Mouse (Mus musculus) midbrain, embryonic 11.5 days (tissue): ENCODE measurements around the gene Gm49345. TPM values are rescaled to one million over a fixed set of nuclear protein-coding genes. Genes with fewer than 3 reads are reported as not detected.

Experiments
- ATAC-seq: fragments of 200-750 bp; cut with Nextera tagmentation; 2 replicates; pipeline ENCODE4 v1.8.0; 2017; ENCODE audit warnings: moderate TSS enrichment, moderate library complexity; ENCODE audit not compliant: low FRiP score
- DNase-seq: peaks from one replicate; pipeline ENCODE4 v3.0.0; 2015; ENCODE audit warnings: low spot score; ENCODE audit errors: missing footprints
- H3K27ac ChIP-seq: fragments of 300-500 bp; sonication (generic); 2 replicates; pipeline ENCODE4 v1.5.1; 2014; ENCODE audit warnings: low read depth, low read length
- H3K27me3 ChIP-seq: fragments of 300-500 bp; sonication (generic); 2 replicates; pipeline ENCODE4 v1.6.1; 2014; ENCODE audit warnings: mild to moderate bottlenecking, low read length, moderate library complexity, mixed read lengths; ENCODE audit not compliant: control insufficient read depth, insufficient read depth
- H3K36me3 ChIP-seq: fragments of 300-500 bp; sonication (generic); 2 replicates; pipeline ENCODE4 v1.6.1; 2014; ENCODE audit warnings: mild to moderate bottlenecking, low read length, moderate library complexity, mixed read lengths; ENCODE audit not compliant: control insufficient read depth, insufficient read depth
- H3K4me1 ChIP-seq: fragments of 300-500 bp; sonication (generic); 2 replicates; pipeline ENCODE4 v1.6.1; 2014; ENCODE audit warnings: low read length; ENCODE audit not compliant: control insufficient read depth, insufficient read depth
- H3K4me2 ChIP-seq: fragments of 300-500 bp; sonication (generic); 2 replicates; pipeline ENCODE4 v1.6.1; 2014; ENCODE audit warnings: mild to moderate bottlenecking, moderate library complexity
- H3K4me3 ChIP-seq: fragments of 300-500 bp; sonication (generic); 2 replicates; pipeline ENCODE4 v1.5.1; 2014; ENCODE audit warnings: low read depth, low read length
- H3K9ac ChIP-seq: fragments of 300-500 bp; sonication (generic); 2 replicates; pipeline ENCODE4 v1.6.1; 2014; ENCODE audit warnings: low read length
- H3K9me3 ChIP-seq: fragments of 300-500 bp; sonication (generic); 2 replicates; pipeline ENCODE4 v1.6.1; 2016; ENCODE audit warnings: low read length; ENCODE audit not compliant: control insufficient read depth
- WGBS: fragments of 180-500 bp; shearing (Covaris S2); extraction: QIAGEN DNeasy Blood & Tissue Kit; methylation state at CpG from one replicate; pipeline ENCODE4 v1.1.7; 2014; 5-methylcytosine and 5-hydroxymethylcytosine counted together
- polyA plus RNA-seq: library from polyadenylated mRNA; unstranded; fragments of >200 nt; fragmentation: Nextera tagmentation; extraction: Ambion mirVana; gene quantifications from 2 replicates; pipeline ENCODE4 v1.2.1, GENCODE M21; 2014

Gm49345 gene
- polyA plus RNA-seq, 1 experiment from 2014 or later = 0.27 TPM

DNA sequence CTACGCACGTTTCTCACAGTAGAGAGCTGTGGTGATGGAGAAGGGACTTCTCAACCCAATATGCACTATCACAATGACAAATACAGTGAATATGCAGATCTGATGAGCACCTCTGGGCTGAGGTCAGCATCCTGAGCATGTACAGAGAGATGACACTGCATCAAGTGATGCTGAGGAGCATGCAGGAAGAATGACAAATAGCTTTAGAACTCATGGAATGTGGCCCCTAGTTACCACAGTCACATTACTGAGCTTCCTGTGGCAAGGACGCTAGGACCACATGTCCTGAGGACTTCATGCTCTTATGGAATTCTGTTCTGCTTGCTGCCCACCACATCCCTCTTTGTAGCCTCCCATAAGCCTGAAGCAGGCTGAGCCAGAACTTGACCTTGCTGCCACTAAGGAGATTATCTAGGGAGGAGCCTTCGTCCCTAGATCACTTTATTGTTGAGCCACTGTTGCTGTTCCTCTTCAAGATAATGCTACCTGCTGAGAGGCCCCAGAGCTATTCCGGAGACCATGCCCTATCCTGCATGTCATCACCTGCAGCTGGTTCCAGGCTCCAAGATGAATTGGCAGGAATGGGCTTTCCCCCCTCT, 64.9 kb downstream of the Gm49345 start:
- ATAC-seq (no peak), DNase-seq (no peak)
- Histone ChIP-seq H3K27ac (no peak overlapping the region), H3K9me3 (no peaks in the 10 kb centered on the region), H3K4me3 (no peak overlapping the region), H3K27me3 (no peaks in the 10 kb centered on the region), H3K36me3 (no peaks in the 10 kb centered on the region), H3K4me2 (no peak overlapping the region), H3K9ac (no peak overlapping the region), H3K4me1 (no peaks in the 10 kb centered on the region)
- 72% methylated on average over 5 of the region's 5 CpGs for WGBS

GRCm38 (mm10) chr13:67553730-67554129, 83.8 kb downstream of the Gm49345 start, which contains the start of gene Zfp748:
Zfp748 (minus strand) TSS chr13:67553830.
- Histone ChIP-seq H3K9ac (peak within 1 kb of the TSS; percentile 89), H3K4me2 (peak within 1 kb of the TSS; percentile 66), H3K36me3 (no peaks in the 10 kb centered on the region), H3K4me1 (peaks cover 9% of the 10 kb centered on the region), H3K4me3 (peak within 1 kb of the TSS; percentile 90), H3K27me3 (no peaks in the 10 kb centered on the region), H3K27ac (0 out of 2 replicates have a peak within 1 kb of the TSS, but pooled peaks have one; percentile 40), H3K9me3 (no peaks in the 10 kb centered on the region)
- DNase-seq (no peak), ATAC-seq (no peak)
- 80% methylated on average over 4 of the region's 4 CpGs for WGBS

DNA sequence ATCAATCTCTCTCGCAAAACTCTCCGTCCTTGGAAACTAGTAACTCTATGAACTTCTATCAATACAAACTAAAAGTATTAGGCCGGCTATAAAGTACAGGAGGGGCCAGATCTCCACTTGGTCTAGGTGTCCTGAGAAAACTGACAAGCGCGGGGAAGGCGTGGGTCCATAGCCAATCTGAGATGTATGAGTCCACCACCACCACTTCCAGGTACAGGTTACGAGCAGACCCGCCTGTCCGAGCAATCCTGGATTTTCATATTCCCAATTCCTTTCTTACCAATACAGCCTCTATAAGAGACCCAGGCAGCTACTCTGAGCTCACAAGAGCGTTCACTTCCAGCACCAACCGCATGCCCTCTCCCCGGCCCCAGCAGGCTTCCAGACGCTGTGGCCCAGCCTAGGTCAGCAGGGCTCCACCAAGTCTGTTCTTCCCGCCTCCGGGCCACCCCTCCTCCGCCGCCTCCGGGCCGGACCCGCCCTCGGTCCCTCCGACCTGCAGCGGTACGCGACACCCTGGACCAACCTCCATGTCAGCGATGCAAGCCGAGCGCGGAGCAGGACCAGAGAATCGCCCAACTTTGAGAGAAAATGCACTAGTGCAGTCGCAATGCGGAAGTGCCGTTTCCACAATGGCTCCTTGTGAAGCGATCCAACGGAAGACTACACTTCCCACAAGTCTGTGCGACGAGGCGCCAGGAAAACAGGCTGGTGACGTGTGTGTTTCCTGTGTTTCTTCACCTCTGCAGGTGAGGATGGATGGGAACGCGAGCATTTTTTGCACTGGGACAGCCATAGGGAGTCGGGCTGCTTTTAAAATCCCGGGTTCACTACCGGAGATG, 84.8 kb downstream of the Gm49345 start:
- under 1% methylated on average over 44 of the region's 44 CpGs for WGBS
- Histone ChIP-seq H3K36me3 (no peaks in the 10 kb centered on the region), H3K27me3 (no peaks in the 10 kb centered on the region), H3K4me1 (peaks cover 9% of the 10 kb centered on the region), H3K4me3 (peak overlapping the region; percentile 90), H3K9ac (peak overlapping the region; percentile 89), H3K4me2 (peak overlapping the region; percentile 66), H3K27ac (0 out of 2 replicates have a peak overlapping the region, but pooled peaks have one; percentile 40), H3K9me3 (no peaks in the 10 kb centered on the region)
- DNase-seq (peak; percentile 98), ATAC-seq (peak; percentile 99)

DNA sequence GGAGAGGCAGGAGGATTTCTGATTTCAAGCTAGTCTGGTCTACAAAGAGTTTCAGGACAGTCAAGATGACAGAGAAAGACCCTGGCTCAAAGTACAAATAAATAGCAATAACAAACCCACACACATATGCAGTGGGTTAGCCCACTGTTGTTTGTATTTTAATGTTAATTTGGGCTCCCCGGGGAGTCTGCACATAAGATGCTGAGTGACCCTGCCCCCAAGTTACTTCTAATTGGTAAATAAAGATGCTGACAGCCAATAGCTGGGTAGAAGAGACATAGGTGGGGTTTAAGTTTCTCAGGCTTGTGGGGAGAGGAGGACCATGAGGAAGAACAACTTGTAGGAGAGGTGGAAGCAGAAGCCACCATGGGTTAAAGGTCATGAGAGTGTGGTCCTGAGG, 91.6 kb downstream of the Gm49345 start:
- Histone ChIP-seq H3K36me3 (peaks cover 21% of the 10 kb centered on the region), H3K9me3 (no peaks in the 10 kb centered on the region; the same call in 1 of the 2 replicates), H3K27ac (no peak overlapping the region), H3K4me2 (no peak overlapping the region), H3K27me3 (no peaks in the 10 kb centered on the region), H3K4me3 (no peak overlapping the region), H3K9ac (no peak overlapping the region), H3K4me1 (no peaks in the 10 kb centered on the region)
- no peak for DNase-seq
- WGBS = 92% methylated on average over 1 of the region's 1 CpGs
- no peak for ATAC-seq

Other genes with a start within 250 kb of the Gm49345 start
- gene Zfp429, start 237.9 kb downstream of the Gm49345 start, polyA plus RNA-seq = 3.6 and 4.0 TPM in 2 replicates
- gene Zfp459, start 216.4 kb downstream of the Gm49345 start, polyA plus RNA-seq = 0.26 and 1.3 TPM in 2 replicates
- gene Zfp874a, start 186.1 kb downstream of the Gm49345 start, polyA plus RNA-seq = 7.5 and 9.4 TPM in 2 replicates
- 1.2 and 1.9 TPM in 2 replicates for gene Zfp874b, start 153.5 kb downstream of the Gm49345 start, polyA plus RNA-seq
- gene Zfp58, start 137.2 kb downstream of the Gm49345 start, polyA plus RNA-seq = 17.9 and 19.6 TPM in 2 replicates
- gene Gm26965, start 111.6 kb downstream of the Gm49345 start, polyA plus RNA-seq = not detected in 2 replicates
- 31.7 and 34.9 TPM in 2 replicates for gene Zfp87, start 111.6 kb downstream of the Gm49345 start, polyA plus RNA-seq
- 18.8 and 21.4 TPM in 2 replicates for gene Zfp748, start 83.9 kb downstream of the Gm49345 start, polyA plus RNA-seq
- gene Zfp729b, start 28.1 kb downstream of the Gm49345 start, polyA plus RNA-seq = 4.7 and 5.3 TPM in 2 replicates
- gene Zfp729a, start within 50 bp of the Gm49345 start, polyA plus RNA-seq = 2.6 and 5.0 TPM in 2 replicates
- 10.5 and 13.4 TPM in 2 replicates for gene Zfp738, start 49.3 kb upstream of the Gm49345 start, polyA plus RNA-seq
- 5.7 TPM in 2 replicates for gene Zfp65, start 91.4 kb upstream of the Gm49345 start, polyA plus RNA-seq
- 6.4 and 6.7 TPM in 2 replicates for gene Zfp85, start 117.5 kb upstream of the Gm49345 start, polyA plus RNA-seq
- gene Zfp493, start 141.9 kb upstream of the Gm49345 start, polyA plus RNA-seq = 3.8 and 4.1 TPM in 2 replicates
- 8.6 and 9.0 TPM in 2 replicates for gene Zfp273, start 176.0 kb upstream of the Gm49345 start, polyA plus RNA-seq
- gene Gm10037, start 193.3 kb upstream of the Gm49345 start, polyA plus RNA-seq = 3.1 and 3.6 TPM in 2 replicates
- gene BC048507, start 225.6 kb upstream of the Gm49345 start, polyA plus RNA-seq = not detected in 2 replicates